Mouse (Mus musculus) liver, embryonic 11.5 days (tissue): ENCODE results near the gene Ube2q2. TPM values are rescaled to one million over a fixed set of nuclear protein-coding genes. Genes with fewer than 3 reads are reported as not detected.
A peak's percentile ranks its signal among the peaks of the same experiment; 100 is the strongest.
"Not testable (repeated sequence)": the region's sequence is repeated elsewhere in the genome, so short reads cannot be mapped to it uniquely, and the experiment has no call there.

Experiments
- ATAC-seq: fragments of 200-750 bp; cut with Nextera tagmentation; replicated peaks from 2 replicates; pipeline ENCODE4 v1.8.0; 2017; ENCODE audit warnings: moderate number of reproducible peaks, mild to moderate bottlenecking, moderate TSS enrichment, moderate library complexity; ENCODE audit not compliant: low FRiP score
- DNase-seq: peaks from one replicate; pipeline ENCODE4 v3.0.0-alpha.2; 2017; ENCODE audit warnings: low spot score
- H3K27ac ChIP-seq: fragments of 300-500 bp; sonication (generic); 2 replicates; pipeline ENCODE4 v1.5.1; 2014; ENCODE audit warnings: mild to moderate bottlenecking, low read depth, low read length, control low read depth
- H3K27me3 ChIP-seq: fragments of 300-500 bp; sonication (generic); replicated peaks from 2 replicates; pipeline ENCODE4 v1.6.1; 2014; ENCODE audit warnings: low read length, mixed read lengths; ENCODE audit not compliant: control insufficient read depth, insufficient read depth
- H3K36me3 ChIP-seq: fragments of 300-500 bp; sonication (generic); 2 replicates; pipeline ENCODE4 v1.6.1; 2014; ENCODE audit warnings: mild to moderate bottlenecking, low read length, moderate library complexity, mixed read lengths; ENCODE audit not compliant: control insufficient read depth, insufficient read depth
- H3K4me1 ChIP-seq: fragments of 300-500 bp; sonication (generic); replicated peaks from 2 replicates; pipeline ENCODE4 v1.6.1; 2014; ENCODE audit warnings: low read length, mixed read lengths; ENCODE audit not compliant: control insufficient read depth, insufficient read depth
- H3K4me2 ChIP-seq: fragments of 300-500 bp; sonication (generic); 2 replicates; pipeline ENCODE4 v1.6.1; 2014; ENCODE audit warnings: mild to moderate bottlenecking, control low read depth, moderate library complexity
- H3K4me3 ChIP-seq: fragments of 300-500 bp; sonication (generic); 2 replicates; pipeline ENCODE4 v1.5.1; 2014; ENCODE audit warnings: low read depth, low read length, control low read depth
- H3K9ac ChIP-seq: fragments of 300-500 bp; sonication (generic); 2 replicates; pipeline ENCODE4 v1.6.1; 2014; ENCODE audit warnings: low read depth, low read length, control low read depth
- H3K9me3 ChIP-seq: fragments of 300-500 bp; sonication (generic); 2 replicates; pipeline ENCODE4 v1.6.1; 2016; ENCODE audit warnings: low read length, inconsistent platforms, mixed read lengths; ENCODE audit not compliant: control insufficient read depth
- WGBS: fragments of 180-500 bp; shearing (Covaris S2); extraction: QIAGEN DNeasy Blood & Tissue Kit; methylation state at CpG from one replicate; pipeline ENCODE4 v1.1.7; 2014; 5-methylcytosine and 5-hydroxymethylcytosine counted together
- polyA plus RNA-seq: library from polyadenylated mRNA; unstranded; fragments of >200 nt; fragmentation: Nextera tagmentation; extraction: Ambion mirVana; gene quantifications from 2 replicates; pipeline ENCODE4 v1.2.1, GENCODE M21; 2014

Ube2q2 gene
- polyA plus RNA-seq, 1 experiment from 2014 or later: 34.8 TPM

DNA sequence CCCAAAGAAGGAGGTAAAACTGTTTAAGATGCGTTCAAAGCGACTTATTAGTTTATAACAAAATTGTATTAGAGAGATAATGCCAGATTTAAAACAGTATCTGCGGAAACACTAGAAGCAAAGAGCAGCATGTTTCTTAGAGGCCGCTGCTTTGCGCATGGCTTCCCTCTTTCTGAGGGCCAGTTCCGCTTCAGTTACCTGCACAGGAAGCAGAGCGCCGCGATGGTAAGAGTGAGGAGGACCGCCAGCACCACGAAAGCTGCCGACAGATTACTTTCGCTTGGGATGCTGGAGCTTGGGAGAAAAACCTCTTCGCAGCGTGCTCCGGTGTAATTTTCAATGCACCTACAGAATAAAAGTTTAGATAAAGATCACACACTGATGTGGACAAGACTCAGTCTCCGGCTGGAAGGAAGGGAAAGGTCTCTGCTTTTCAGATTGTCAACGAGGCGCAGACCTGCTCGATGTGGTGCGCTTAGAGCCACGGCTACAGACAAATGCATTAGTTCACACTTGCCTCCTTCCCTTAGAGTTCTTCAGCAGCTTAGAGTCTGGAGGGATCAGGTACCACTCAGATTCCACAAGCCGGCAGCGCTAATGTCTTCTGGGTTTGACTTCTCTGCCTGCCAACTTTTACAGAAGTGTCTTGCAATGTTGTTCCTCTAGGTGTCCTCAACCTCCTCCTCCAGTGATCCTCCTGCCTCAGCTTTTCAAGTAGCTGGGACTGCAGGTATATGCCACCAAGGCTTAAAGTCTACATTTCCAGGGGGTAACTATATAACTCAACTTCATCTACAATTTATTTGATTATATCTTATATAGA is 93.4 kb downstream of the Ube2q2 start:
- H3K27me3 ChIP-seq: peaks cover 2% of the 10 kb centered on the region; the same call in 1 of the 2 replicates
- H3K4me3 ChIP-seq: peak overlapping the region; percentile 37; the same call in 1 of the 2 replicates
- H3K4me2 ChIP-seq: peak overlapping the region; percentile 66
- peak; percentile 34 for DNase-seq
- no peaks in the 10 kb centered on the region for H3K36me3 ChIP-seq
- H3K9ac ChIP-seq: no peak overlapping the region
- no peaks in the 10 kb centered on the region for H3K4me1 ChIP-seq
- H3K27ac ChIP-seq: no peak overlapping the region
- WGBS: 29% methylated on average over 24 of the region's 24 CpGs
- ATAC-seq: no peak
- H3K9me3 ChIP-seq: no peaks in the 10 kb centered on the region

DNA sequence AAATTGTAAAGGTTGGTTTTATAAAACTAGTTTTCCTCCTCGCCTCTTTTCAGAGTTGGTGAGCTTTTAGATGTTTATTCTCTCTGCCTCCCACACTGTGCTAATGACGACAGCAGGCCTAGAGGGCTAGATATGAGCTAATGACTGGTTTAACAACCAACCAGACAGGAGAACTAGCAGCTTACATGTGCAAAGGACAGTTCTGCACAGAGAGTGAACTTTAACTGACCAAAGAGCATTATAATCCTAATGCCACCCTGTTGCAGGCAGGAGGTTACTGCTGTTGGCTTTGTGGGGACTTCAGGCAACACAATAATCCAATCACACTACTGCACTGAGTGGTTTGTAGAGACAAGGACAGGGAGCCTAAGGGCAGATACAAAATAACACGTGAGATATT is 94.6 kb downstream of the Ube2q2 start:
- Histone ChIP-seq H3K9ac (no peak overlapping the region), H3K4me2 (no peak overlapping the region), H3K4me3 (no peak overlapping the region), H3K36me3 (no peaks in the 10 kb centered on the region), H3K27ac (no peak overlapping the region), H3K27me3 (peaks cover 2% of the 10 kb centered on the region; the same call in 1 of the 2 replicates), H3K9me3 (no peaks in the 10 kb centered on the region), H3K4me1 (no peaks in the 10 kb centered on the region)
- ATAC-seq (no peak), DNase-seq (no peak)
- 70% methylated on average over 3 of the region's 3 CpGs for WGBS

DNA sequence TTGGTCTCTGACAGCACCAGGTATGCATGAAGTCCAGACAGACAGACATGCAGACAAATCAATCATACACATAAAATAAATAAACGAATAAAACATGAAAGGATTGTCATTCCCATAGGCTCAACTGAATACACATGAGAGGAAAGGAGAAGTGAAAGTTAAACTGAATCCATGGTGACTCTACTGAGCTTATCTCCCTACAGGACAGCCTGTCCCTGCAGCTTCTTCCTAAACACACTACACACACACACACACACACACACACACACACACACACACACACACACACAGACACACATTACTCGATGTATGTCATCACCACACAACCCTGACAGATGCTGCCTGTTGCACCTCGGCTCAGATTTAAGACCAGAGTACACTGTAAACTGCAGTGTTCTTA is 95.4 kb downstream of the Ube2q2 start:
- H3K9ac ChIP-seq: no peak overlapping the region
- H3K4me2 ChIP-seq: no peak overlapping the region
- peaks cover 2% of the 10 kb centered on the region; the same call in 1 of the 2 replicates for H3K27me3 ChIP-seq
- WGBS: 69% methylated on average over 3 of the region's 3 CpGs
- H3K4me1 ChIP-seq: no peaks in the 10 kb centered on the region
- DNase-seq (no peak), ATAC-seq (no peak)
- H3K36me3 ChIP-seq: no peaks in the 10 kb centered on the region
- H3K4me3 ChIP-seq: no peak overlapping the region
- no peaks in the 10 kb centered on the region for H3K9me3 ChIP-seq
- H3K27ac ChIP-seq: no peak overlapping the region

DNA sequence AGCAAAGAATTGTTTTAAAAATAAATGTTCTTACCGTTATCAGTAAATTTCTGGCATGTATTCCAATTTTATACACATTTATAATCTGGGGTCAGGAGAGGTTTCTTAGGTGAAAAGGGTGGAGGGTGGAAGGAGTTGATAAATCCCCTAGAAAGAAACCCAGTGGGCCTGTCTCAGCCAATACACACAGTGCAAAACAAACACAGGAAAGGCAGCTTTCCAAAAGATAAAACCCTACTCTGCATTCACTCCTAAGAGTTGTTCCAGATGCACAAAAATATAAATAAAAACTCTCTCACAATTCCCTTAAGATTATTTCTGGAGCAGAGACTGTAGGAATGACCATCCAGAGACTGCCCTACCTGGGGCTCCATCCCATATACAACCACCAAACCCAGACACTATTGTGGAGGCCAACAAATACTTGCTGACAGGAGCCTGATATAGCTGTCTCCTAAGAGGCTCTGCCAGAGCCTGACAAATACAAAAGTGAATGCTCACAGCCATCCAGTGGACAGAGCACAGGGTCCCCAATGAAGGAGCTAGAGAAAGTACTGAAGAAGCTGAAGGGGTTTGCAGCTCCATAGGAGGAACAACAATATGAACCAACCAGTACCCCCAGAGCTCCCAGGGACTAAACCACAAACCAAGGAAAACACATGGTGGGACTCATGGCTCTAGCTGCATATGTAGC is 96.5 kb downstream of the Ube2q2 start:
- 82% methylated on average over 1 of the region's 1 CpGs for WGBS
- not testable (repeated sequence) for ATAC-seq, H3K36me3 ChIP-seq, H3K9me3 ChIP-seq, H3K27me3 ChIP-seq, DNase-seq, H3K9ac ChIP-seq, H3K27ac ChIP-seq, H3K4me3 ChIP-seq, H3K4me1 ChIP-seq, H3K4me2 ChIP-seq

DNA sequence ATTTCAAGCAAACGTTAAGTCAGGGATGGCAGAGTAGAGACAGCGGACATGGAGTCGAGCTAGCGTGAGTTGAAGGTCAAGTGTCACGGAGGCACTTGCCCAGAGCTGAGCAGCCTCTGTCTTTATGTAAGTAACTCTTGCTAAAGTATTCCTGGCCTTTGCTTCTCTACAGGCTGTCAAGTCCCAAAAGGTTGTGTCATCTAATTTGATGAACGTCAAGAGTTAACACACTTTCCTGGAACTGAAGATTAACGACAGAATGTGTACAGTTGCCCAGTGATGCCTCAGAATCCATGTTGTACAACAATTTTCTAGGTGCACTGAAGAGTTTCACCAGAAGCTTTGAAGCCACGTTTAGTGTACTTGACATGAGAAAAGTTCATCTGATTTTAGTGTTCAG is 97.8 kb downstream of the Ube2q2 start:
- Histone ChIP-seq H3K9me3 (no peaks in the 10 kb centered on the region), H3K27ac (no peak overlapping the region), H3K9ac (no peak overlapping the region), H3K4me3 (no peak overlapping the region), H3K27me3 (peaks cover 2% of the 10 kb centered on the region; the same call in 1 of the 2 replicates), H3K4me2 (no peak overlapping the region), H3K36me3 (no peaks in the 10 kb centered on the region), H3K4me1 (no peaks in the 10 kb centered on the region)
- DNase-seq: no peak
- no peak for ATAC-seq
- 74% methylated on average over 8 of the region's 8 CpGs for WGBS

DNA sequence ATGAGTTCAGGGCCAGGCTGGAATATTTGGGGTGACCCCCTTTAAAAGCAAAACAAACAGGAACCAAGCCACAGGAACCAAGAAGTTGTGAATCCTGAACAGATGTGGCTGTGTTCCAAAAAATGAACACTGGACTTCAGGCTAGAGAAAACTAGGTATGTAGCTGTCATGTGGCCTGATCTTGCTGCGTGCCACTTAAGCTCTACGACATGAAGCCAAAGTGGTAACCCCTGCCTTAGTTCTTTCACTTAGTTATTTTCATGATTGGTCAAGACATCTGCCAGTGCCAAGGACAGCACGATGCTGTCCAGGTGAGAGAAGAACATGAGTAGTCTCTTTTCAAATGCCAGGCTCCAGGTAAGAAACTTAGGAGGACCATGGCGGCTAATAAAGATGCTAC is 98.3 kb downstream of the Ube2q2 start:
- Histone ChIP-seq H3K4me1 (no peaks in the 10 kb centered on the region), H3K27ac (no peak overlapping the region), H3K4me2 (no peak overlapping the region), H3K4me3 (no peak overlapping the region), H3K36me3 (no peaks in the 10 kb centered on the region), H3K9me3 (no peaks in the 10 kb centered on the region), H3K27me3 (no peaks in the 10 kb centered on the region; the same call in 1 of the 2 replicates), H3K9ac (no peak overlapping the region)
- ATAC-seq: no peak
- DNase-seq: no peak
- WGBS: 89% methylated on average over 4 of the region's 4 CpGs

DNA sequence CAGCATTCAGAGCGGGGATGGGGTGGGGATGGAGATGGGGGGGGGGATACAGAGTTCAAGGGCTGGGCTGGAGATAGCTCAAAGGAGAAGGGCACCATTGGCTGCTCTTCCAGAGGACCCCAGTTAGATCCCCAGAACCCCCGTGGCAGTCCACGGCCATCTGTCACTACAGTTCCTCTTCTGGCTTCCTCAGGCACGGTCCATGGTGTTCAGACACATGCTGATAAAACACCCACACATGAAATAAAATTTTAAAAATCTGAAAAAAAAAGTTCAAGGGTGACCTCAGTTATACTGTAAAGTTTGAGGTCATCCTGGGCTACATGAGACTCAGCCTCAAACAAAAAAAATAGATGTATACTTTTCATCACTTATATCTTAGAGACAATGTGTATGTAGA is 99.8 kb downstream of the Ube2q2 start:
- Histone ChIP-seq H3K4me1 (no peaks in the 10 kb centered on the region), H3K9me3 (no peaks in the 10 kb centered on the region), H3K27me3 (no peaks in the 10 kb centered on the region), H3K4me2 (no peak overlapping the region), H3K9ac (no peak overlapping the region), H3K27ac (no peak overlapping the region), H3K4me3 (no peak overlapping the region), H3K36me3 (no peaks in the 10 kb centered on the region)
- ATAC-seq: no peak
- 52% methylated on average over 4 of the region's 4 CpGs for WGBS
- DNase-seq: no peak

DNA sequence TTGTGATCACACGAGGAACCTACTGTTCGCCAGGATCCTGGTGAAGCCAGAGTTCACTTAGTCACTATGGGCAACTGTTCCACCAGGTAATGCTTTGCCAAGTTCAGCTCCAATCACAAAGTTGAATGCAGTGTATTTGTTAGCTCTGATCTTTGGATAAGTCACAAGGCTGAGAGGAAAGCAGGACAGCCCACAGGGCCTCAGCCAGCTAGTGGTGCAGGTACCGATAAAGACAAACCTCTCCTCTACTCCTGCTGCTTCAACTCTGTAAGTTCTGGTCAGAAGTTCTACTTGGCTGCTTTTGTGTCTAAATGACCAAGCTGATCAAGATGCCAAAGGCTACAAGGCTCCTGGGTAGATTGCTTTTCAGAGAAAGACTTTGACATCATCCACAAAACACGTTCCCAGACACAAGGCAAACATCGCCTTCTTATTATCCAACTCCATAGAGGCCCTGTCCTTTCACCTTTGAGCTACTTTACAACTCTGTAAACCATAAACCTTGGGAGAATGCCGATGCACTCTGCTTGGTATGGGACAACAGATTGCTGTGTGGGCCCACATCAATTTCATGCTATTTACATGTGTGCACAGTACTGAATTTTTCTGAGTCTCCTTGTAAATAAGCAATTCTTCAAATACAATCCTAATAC is 102.1 kb downstream of the Ube2q2 start:
- H3K4me3 ChIP-seq: no peak overlapping the region
- no peak overlapping the region for H3K9ac ChIP-seq
- ATAC-seq (no peak), DNase-seq (no peak)
- WGBS: 77% methylated on average over 6 of the region's 6 CpGs
- H3K4me2 ChIP-seq: no peak overlapping the region
- H3K27me3 ChIP-seq: no peaks in the 10 kb centered on the region
- H3K9me3 ChIP-seq: no peaks in the 10 kb centered on the region
- no peak overlapping the region for H3K27ac ChIP-seq
- H3K36me3 ChIP-seq: no peaks in the 10 kb centered on the region
- no peaks in the 10 kb centered on the region for H3K4me1 ChIP-seq
